Mouse (Mus musculus) heart, adult 2 months (tissue): Measurements from ENCODE around the gene Maml3.

ENCODE experiments used
- CTCF ChIP-seq: fragments of 200-600 bp; IDR thresholded peaks from 2 replicates; pipeline ENCODE4 v1.8.1; 2022; ENCODE audit warnings: antibody characterized with exemption, mild to moderate bottlenecking, moderate library complexity
- POLR2A ChIP-seq: fragments of 200-500 bp; IDR thresholded peaks from 2 replicates; pipeline ENCODE4 v1.6.1; 2011; ENCODE audit warnings: mild to moderate bottlenecking, low read depth, low read length, control low read depth; ENCODE audit not compliant: insufficient read depth

GRCm38 (mm10) chr3:51928188-51928587, 176.7 kb downstream of the Maml3 start:
- TF ChIP-seq CTCF (no peak), POLR2A (no peak)
